Mouse (Mus musculus): Measurements from ENCODE around the gene Vwce.
A peak's percentile ranks its signal among the peaks of the same experiment; 100 is the strongest.

The Vwce gene

GRCm38 (mm10) chr19:10634106-10634871 lies at the start of gene Vwce:
TSS of gene Vwce (plus strand) at chr19:10634213.
- DNase-seq (ENCODE audit: low spot score in 2 of 2): peak in 1 of 2 experiments; percentile 46

DNA sequence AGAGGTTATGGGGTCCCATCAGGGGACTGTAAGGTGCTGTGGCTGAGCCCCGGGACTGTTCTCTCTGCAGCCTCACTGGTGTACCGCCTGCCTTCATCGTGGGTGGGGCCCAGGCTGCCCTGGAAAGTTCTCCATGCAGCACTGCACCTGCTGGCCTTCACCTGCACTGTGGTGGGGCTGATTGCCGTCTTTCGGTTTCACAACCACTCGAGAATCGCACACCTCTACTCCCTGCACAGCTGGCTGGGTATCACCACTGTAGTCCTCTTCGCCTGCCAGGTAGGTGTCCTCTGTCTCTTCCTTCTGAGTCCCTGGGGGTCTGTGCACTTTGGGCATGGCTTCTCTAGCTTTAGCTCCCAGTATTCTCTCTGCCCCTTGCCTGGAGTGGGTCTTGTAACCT lies 48.9 kb upstream of the Vwce start:
- no peak for DNase-seq (ENCODE audit: low spot score in 2 of 2)

- no peak for DNase-seq (ENCODE audit: low spot score in 2 of 2)
These were observed 46.8 kb upstream of the Vwce start for GRCm38 (mm10) chr19:10587231-10587630.

GRCm38 (mm10) chr19:10589127-10589857 lies 44.7 kb upstream of the Vwce start:
- DNase-seq (ENCODE audit: low spot score in 2 of 2): no peak

- DNase-seq (ENCODE audit: low spot score in 2 of 2): no peak
These were observed 43.7 kb upstream of the Vwce start for GRCm38 (mm10) chr19:10590301-10590700.

DNA sequence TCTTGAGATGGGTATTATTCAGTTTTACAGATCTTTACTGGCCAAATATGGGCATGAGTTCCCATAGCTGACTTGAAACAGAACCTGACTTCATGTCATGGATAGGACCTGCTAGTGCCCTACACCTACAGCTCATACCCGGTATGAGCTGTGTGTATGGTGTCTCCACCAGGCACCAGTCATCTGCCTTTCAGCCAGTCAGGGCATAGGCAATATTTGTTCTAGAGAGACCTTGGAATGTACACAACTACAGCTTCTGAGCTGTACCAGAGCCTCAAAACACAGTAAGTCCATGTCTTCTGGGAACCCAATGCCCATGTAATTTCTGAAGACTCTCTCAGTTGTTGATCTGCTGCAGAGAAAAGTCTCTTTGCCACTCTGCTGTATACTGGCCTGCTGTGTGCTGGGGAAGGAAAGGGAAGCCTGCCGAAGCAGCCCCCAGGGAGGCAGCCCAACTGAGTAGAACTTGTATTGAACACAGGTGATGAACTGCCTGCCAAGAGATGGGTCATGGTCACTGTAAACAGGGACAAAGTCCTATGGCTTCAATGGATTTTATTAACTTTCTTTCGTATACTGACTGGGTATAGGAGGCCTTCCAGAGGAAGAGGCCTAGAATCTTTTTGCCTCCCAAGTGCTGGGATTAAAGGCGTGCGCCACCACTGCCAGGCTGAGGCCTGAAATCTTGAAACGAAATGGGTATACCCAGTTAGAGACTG lies 42.2 kb upstream of the Vwce start:
- DNase-seq (ENCODE audit: low spot score in 2 of 2): no peak

- DNase-seq (ENCODE audit: low spot score in 2 of 2): no peak
These were observed 35.8 kb upstream of the Vwce start for GRCm38 (mm10) chr19:10598188-10598587.

DNA sequence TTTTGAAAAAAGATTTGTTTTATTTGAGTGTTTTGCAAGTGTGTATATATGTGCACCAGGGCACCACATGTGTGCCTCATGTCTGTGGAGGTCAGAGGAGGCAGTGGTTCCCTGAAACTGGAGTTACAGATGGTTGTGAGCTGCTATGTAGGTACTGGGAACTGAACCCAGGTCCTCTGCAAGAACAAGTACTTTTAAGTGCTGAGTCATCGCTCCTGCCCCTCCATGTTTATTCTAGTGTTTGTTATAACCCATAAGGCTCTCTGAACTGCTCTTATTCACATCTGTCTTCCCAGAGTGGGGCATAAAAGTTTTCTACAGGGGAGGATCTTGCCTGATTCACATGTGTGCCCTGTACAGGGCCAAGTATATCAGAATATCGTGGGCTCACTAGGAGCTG lies 34.4 kb upstream of the Vwce start:
- no peak for DNase-seq (ENCODE audit: low spot score in 2 of 2)

GRCm38 (mm10) chr19:10602247-10602769 lies 31.7 kb upstream of the Vwce start:
- peak in 1 of 2 experiments; percentile 6 for DNase-seq (ENCODE audit: low spot score in 2 of 2)

GRCm38 (mm10) chr19:10602787-10603186 lies 31.2 kb upstream of the Vwce start:
- peak; percentile 78 to 90 for DNase-seq (ENCODE audit: low spot score in 2 of 2)

DNA sequence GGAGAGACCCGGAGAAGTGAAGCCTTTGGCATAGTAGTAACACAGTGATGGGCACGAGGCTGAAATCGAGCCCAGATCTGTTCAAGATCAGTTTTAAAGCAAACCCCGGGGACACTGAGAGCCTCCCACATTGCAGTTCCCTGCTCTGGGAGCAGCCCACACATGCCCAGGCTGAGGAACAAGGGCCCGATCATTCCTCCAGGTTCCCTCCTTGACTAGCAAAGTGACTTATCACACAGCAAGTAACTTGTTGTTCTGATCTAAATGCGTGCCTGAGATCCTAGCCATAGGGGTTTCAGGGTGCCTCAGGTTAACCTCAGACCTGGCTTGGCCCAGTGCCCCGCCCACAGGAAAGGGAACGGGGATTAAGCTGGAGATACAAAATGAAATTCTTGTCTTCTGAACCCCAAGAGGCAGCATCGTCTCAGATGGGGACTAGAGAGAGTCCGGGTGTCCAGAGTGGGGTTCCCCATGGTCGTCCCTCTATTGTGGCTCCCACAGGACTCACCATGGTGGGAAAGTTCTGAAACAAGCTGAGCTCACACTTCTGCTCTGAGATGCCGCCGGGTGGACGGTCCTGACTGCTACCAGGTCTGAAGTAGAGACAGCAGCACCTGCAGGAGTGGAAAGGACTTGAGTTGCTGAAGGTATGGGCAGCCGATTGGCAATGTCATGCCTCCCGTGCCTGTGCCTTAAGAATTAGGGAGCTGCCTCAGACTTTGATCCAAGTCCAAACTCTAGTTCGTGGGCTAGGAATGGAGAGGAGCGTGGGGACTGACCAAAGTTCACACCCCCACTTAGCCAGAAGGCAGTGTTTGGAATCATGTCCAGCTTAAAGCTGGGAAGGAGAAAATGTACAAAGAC lies 30.1 kb upstream of the Vwce start:
- DNase-seq (ENCODE audit: low spot score in 2 of 2): no peak

GRCm38 (mm10) chr19:10604534-10604933 lies 29.5 kb upstream of the Vwce start:
- DNase-seq (ENCODE audit: low spot score in 2 of 2): no peak

GRCm38 (mm10) chr19:10605293-10605900 lies 28.6 kb upstream of the Vwce start, which contains the start of the genes Ddb1 and Tkfc:
TSS of gene Ddb1 (plus strand) at chr19:10605327.
TSS of gene Tkfc (minus strand) at chr19:10605654.
- peak; percentile 99 for DNase-seq (ENCODE audit: low spot score in 2 of 2)

DNA sequence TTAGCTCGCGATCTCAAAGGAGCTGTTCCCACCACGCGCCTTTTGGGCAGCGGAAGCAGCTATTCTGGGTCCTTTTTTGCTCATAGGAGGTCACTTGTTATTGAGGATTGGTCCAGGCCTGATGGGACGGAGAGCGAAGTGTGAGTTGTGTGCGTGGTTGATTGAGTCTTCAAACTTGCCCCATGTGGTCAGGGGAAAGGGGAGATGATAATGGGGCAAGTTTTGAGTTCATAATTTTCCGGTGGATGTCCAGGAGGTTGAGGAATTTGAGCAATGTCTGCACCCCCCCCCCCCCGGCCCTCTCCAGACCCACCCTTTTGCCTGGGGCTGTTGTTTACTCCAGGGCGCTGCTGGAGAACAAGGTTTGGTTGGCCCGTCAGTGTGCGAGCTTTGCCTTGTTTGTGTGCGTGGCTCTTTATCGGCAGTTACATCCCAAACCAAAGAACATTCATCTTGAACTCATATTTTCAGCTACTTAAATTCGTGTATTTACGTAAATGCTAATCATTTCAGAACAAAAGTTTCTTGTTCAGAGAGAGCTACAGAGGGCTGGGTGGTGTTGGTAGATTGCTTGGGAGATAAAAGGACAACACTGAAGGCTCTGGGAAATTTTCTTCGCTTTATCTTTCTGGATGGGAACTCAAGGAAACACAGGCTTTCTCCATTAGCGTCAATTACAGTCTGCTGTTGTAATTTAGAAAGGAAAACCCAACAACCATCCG lies 28.0 kb upstream of the Vwce start:
- no peak for DNase-seq (ENCODE audit: low spot score in 2 of 2)

- DNase-seq (ENCODE audit: low spot score in 2 of 2): no peak
These were observed 25.3 kb upstream of the Vwce start for GRCm38 (mm10) chr19:10608573-10609240.

DNA sequence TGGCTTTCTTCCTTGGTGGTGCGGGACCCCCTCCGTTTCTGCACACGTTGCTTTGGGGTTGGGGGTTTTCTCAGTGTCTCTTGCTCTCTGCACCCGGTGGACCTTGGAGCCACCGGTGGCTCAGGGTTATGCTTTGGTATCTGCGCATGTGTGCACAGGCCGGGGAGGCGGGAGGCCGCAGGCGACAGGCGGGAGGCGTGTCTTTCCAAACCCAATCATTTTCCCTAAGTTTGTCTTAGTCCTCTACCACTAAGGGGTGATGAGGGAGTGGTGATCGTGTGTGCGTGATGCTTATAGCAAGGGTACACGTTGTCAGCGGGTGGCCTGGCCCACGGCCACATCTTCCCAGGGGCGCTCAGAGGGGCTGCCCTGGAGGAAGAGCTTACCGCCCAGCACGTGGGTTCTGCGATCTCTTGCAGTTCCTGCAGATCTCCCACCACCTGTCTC lies 882 bp downstream of the Vwce start:
- DNase-seq (ENCODE audit: low spot score in 2 of 2): peak; percentile 32 to 43

DNA sequence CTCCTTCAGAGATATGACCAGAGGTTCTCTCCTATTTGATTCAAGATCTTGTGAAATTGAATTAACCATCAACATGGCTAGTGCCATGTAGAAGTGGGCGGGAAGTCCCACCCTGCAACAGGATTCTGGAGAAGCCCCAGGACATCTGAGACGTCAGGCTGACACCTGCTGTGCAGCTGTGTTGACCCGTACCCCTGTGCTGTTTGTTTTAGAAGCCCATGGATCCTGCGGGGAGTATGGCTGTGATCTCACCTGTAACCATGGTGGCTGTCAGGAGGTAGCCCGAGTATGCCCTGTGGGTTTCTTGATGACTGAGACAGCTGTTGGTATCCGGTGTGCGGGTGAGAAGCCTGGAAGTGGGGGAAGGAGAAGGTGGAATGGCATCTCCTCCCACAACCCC lies 3.8 kb downstream of the Vwce start:
- no peak for DNase-seq (ENCODE audit: low spot score in 2 of 2)

DNA sequence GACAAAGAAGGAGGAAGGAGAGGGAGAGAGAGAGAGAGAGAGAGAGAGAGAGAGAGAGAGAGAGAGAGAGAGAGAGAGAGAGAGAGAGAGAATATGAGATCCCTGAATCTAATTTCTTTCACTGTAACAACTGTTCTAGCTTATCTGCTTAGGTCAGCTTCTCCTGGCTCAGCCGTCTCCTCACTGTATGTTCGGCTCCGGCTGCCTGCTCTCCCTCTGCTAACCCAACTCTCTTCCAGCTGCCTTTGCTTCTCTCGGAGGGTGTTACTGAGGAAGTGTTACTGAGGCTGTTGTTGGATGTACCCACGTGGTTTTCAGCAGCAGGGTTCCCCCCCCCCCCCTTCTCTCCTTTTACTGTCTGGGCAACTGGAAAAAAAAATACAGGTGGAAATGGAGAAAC lies 6.1 kb downstream of the Vwce start:
- no peak for DNase-seq (ENCODE audit: low spot score in 2 of 2)

GRCm38 (mm10) chr19:10640589-10641378 lies 6.8 kb downstream of the Vwce start:
- DNase-seq (ENCODE audit: low spot score in 2 of 2): no peak

Measured in cerebellum, postnatal 4 days (tissue).